Mouse (Mus musculus): ENCODE data around the gene Nol9.

The Nol9 gene

DNA sequence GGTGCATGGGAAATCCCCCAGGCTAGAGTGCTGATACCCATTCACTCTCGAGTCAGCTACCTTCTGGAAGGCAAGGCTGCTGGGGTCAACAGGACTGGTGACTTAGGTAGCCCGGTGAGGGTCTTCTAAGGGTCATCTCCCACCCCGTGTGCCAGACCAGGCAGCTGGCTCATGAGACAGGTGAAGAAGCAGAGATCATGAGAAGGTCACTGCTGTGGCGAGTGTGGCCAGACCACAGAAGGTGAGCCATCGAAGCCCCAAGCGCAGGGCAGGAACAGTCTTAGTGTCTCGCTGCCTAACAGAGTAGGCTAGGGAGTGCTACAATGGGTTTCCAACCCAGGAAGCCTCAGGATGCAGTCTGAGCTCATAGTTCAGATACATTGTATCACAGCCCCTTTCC is 45.5 kb downstream of the Nol9 start:
- in situ Hi-C loops (cut with MboI, MseI), result no loop called here

DNA sequence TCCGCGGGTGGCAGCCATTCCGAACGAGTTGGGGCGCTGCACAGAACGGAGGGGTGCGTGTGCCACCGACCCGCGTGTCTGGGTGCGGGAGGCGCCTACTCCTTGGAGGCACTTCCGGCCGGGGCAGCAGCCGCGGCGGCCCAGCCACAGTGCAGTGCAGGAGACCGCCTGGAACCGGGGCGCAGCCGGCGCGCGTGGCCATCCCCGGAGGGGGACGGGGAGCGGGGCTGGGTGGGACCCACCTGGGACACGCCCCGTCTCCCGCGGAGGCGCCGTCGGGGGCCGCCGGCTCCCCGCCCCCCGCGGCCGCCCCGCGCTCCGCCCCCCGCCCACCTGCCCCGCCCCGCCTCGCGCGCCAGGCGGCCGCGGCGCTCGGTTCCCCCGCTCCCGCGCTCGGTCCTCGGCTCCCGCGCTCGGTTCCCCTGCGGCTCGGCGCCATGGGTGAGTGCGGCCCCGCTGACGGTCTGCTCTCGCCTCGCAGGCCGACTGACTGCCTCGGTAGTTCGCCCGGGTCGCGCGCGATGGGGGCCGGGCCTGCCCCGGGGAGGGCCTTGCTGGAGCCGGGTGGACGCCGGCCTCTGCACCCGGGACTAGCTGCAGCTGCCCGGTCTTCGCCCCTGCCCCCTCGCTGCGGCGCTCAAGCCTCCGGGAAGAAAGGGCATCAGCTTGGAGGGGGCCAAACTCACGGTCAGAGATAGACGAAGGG is 47.5 kb downstream of the Nol9 start:
- in situ Hi-C loops (cut with MboI, MseI), result no loop called here

DNA sequence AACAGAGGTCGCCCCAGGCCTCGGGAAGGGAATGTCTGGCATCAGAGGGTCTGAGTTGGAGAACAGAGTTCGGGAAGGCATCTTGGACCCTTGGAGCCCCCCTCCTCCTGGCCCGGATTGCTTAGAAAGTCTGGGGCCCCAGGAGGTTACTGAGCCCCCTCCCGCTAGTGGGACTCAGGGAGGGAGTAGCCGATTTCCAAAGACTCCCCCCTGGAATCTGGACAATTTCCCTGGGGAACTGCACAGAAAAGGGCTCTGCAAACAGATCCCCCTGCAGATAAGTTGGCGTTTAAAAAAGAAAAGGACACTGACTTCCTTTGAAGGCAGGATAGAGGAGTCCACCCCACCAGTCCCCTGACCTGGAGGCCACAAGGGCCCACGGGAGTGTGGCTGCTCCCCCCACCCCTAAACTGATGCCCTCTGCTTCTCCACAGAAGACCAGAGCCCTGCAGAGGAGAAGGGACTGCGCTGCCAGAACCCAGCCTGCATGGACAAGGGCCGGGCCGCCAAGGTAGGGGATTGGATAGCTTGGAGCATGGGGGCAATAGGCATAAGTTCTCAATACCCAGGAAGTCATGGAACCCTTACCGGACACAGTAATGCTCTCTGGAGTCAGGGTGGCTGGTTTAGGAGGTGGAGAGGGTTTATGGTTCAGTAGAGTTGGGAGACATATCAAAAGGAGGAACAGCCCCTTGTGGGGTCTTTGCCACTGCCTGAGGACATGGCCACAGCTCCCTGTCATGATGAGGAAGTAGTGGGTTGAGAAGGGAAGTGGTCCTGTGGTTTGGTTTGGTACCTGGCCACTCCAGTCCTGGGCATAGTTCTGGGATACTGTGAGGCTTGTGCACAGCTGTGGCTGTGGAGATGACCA is 48.3 kb downstream of the Nol9 start:
- in situ Hi-C loops (cut with MboI, MseI), result no loop called here

DNA sequence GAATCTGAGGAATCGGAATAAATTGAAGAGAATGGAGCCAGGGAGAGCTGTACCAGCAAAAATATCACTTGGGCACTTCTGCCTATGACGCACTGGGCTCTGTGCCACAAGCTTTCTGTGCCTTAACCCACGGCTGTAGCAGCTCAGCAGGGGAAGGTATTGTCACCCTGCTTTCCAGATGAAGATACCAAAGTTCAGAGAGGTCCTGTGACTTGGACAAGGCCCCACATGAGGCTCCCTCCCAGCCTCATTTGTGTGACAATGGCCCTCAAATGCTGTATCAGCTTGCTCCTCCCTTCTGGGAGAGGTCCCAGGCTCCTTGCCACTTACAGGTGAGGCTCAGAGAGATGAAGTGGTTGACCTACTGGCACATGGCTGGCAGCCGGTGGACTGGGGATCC is 49.0 kb downstream of the Nol9 start:
- in situ Hi-C loops (cut with MboI, MseI), result no loop called here

DNA sequence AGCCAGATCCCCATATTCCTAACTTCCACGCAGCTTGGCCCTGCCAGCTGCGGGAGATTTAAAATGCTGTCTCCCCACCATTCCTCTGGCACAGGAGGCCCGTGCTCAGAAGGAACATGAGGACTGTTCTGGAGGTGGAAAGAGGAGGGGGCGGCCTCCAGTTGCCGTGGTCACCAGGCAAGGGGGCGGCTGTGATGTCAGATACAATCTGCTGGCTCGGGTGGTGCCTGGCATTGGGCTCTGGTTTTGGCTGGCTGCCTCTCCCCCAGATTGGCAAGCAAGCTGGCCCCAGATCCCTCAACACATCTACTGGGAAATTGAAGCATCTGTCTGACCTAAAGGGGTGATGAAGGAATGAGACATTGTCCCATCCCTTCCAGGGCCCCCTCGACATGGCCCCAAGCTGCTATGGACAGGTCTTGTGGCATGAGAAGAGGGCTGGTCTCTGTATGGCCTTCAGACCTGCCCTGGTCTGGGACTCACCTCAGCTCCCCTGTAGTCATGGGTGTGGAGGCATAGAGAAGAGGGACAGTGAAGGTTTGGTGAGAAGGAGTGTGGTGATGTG is 49.5 kb downstream of the Nol9 start:
- in situ Hi-C loops (cut with MboI, MseI), result no loop called here

DNA sequence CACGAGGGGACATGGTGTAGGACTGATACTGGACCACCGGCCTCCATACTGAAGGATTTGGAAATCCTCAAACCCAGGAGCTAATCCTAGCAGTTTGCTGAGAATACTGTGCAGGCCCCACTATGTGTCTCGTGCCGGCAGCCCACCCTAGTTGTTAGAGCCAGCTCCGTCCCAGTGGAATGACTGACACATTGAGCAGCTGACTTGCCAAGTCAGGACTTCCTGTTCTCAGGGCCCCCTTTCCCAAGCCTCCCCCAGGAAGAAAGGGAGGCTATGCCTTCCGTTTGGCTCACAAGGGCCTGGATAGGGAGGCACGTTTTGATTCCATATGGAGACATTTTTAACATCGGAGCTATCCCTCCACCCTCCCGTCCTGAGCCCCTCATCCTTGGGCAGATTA is 51.1 kb downstream of the Nol9 start:
- in situ Hi-C loops (cut with MboI, MseI), result no loop called here

DNA sequence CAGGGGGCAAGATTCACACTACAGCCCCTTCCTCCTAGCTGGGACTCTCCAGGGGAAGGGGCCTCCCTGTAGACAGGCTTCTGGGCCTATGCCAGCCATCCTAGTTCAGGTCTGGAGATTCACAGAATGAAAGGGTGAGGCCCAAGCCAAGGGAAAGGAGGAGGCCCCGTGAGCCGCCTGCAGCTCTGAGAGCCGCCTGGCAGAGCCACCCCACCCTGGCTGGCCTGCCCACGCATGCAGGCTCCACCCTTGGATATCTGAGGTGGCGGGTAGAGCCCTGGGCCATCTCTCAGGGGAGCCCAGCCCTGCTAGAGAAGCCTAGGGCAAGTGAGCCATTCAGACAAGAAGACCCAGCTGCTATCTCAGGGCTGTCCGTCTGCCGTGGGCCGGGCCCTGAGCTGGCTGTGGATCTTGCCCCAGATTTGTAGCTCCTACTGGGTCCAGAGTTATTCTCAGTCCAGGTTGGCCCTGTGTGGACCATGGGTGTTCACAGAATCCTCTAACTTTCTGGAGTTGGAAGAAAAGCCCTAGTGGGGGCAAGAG is 53.7 kb downstream of the Nol9 start:
- in situ Hi-C loops (cut with MboI, MseI), result no loop called here

DNA sequence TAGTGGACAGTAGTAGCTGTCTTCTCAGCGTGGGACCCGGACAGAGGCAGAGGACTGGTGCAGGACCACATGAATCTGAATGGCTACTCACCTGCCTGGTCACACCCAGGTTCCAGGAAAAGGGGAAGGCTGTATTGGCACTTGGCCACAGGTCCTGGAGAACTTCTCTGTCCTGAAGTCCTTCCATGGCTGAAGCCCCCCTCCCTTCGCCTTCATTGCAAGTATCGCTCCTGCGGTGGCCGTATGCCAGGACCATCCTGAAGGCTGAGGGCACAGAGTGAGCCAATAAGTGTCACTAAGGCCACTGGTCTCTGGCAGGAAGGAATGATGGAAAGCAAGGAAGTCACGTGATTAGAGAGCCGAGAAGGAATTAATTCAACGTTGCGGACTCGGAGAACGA is 55.1 kb downstream of the Nol9 start:
- in situ Hi-C loops (cut with MboI, MseI), result no loop called here

DNA sequence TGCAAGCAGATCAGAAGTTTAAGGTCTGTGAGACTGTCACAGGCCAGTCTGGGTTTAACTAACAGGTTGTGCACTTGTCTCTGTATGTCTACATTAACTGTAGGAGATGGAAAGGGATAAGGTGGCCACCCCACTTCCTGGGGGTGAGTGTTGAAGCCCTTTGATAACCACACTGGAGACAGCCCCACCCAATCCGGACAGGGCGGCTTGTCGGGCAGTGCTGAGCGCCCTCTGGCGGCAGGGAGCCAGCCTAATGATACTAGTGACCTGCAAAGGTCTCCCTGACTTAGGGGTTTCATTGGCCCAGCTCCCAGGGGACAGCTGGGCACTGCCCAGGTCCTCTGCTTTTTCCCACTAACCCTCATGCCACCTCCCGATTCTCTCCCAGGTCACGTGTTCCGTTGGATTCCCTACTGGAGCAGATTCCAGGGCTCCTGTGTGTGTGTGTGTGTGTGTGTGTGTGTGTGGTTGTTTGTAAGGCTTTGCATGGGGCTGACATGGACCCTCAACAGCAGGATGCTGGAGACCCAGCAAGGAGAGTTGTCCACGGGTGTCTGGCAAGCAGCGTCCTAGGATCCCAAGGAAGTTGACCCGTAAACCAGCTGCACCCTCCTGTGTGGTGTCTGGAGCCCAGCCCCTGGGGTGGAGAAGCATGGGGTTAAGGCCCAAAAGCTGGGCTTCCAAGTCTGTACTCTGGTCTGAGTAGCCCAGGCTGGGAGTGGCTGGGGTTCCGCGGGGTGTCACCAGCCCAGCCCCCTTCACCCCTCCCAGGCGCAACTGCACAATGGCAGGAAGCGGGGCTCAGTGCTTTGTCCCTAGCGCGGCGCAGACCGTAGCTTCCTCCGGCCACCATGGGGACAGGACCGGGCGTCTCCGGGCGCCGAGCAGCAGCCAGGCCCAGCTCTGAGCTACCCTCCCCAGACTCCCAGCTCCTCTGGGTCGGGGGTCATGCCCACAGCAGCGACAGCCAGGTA is 57.1 kb downstream of the Nol9 start:
- in situ Hi-C loops (cut with MboI, MseI), result no loop called here

DNA sequence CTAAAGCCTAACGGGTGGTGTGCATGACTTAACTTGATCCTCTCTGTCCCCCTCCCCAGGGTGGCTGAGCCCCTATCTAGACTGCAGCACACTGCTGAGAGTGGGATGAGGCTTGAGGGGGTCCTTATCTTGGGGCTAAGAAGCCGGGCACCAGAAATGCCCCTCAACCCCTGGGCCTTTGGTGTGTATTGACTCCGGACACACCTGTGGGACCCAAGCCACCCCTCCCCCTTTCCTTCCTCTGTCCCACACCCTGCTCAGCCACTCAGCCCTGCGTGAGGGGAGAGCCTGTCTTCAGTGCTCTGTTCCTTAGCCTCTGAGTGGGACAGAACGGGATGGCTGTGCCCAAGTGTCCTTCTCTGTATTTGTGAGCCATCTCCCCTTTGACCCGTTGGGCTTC is 57.8 kb downstream of the Nol9 start:
- in situ Hi-C loops (cut with MboI, MseI), result no loop called here

DNA sequence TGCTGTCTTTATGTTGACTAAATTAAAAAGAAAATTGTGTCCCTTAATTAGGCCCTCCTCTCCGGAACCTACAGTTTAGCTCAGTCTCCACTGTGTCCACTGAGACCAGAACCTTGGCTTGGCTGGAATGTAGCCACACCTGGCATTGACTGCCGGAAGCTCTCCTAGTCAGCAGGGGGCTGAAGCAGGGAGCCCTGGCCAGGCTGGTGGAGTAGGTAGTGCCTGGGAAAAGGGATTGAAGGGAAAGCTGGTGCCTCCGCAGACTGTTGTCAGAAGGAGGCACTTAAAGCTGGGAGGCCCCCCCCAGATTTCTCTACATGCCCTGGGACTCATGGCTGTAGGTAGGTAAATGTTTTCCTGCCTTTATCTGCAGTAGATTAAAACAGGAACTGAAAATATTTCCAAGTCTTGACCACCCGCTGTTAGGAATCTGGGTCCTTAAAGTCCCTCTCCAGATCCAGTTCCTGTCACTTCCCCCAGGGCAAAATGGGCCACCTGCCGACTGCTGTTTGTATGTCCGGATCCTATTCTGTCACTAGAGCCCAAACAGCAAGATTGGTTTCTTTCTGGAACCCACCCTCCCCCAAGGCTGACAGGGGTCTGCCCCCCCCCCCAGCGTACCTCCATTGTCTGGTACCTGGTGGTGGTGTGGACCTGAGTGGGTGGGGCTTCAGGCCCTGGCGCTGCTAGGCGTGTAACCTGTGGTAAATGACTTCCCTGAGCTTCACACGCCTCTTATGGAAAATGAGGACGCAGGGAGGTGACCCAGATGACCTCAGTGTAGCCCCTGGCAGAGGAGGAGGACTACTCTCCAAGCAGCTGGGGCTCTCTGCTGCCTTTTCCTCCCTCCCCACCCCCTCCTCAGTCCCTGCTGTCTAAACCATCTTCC is 59.0 kb downstream of the Nol9 start:
- in situ Hi-C loops (cut with MboI, MseI), result no loop called here

DNA sequence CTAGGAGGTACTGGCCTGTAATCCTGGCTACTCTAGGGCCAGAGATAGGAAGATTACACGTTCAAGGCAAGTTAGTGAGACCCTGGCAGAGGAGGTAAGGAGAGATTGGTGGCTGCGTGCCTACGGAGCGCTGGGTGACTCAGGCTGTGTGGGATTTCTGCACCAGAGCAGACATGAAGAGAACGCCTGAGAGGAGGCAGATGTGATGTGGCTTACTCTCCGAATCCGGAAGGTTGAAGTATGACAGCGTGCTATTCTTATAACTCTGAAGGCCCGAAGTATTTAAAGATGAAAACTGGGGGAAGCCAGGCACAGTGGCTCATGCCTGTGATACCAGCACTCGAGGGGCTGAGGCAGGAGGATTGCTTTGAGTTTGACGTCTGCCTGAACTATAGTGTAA is 61.4 kb downstream of the Nol9 start:
- in situ Hi-C loops (cut with MboI, MseI), result loop anchor here in 1 of 2 experiments (10.0 kb wide), 1 partner anchor 56 kb away; no protein-coding TSS in a partner anchor

DNA sequence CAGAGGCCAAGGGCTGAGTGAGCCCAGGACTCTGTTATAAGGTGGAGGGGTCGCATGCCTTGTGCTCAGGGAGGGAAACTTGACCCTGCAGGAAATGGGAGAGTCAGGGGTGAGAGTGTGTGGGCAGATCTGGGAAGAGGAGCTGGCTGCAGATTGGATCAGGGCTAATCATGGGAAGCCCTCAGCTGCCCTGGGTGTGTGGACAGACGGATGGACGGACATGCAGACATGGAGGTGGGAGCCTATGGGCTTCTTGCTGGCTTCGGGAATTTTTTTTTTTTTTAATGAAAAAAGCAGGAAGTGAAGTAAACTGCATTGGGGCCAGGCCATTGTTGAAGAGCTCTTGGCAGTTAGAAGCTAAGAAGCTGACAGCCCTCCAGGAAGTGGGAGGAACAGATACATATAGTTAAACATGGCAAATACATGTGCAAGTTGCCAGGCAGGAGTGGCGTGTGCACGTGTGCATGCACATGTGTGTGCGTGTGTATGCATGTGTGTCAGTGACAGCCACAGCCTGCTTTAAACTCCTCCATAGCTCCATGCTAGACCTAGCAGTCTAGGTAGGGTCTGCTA is 62.0 kb downstream of the Nol9 start:
- in situ Hi-C loops (cut with MboI, MseI), result loop anchor here in 1 of 2 experiments (10.0 kb wide), 1 partner anchor 56 kb away; no protein-coding TSS in a partner anchor

DNA sequence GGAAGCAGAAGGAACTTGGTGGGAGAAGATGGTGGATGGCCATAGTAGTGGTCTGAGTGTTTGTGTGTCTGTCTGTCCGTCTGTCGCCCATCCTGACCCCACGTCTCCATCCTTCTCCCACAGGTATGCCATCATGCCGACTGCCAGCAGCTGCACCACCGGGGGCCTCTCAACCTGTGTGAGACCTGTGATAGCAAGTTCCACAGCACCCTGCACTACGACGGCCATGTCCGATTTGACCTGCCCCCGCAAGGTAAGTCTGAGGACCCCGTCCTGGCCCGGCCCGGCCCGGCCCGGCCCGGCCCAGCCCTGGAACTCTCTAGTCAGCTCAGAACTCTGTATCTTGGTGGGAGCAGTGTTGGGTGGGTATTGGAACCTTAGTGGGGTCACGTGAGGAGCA is 62.8 kb downstream of the Nol9 start:
- in situ Hi-C loops (cut with MboI, MseI), result loop anchor here in 1 of 2 experiments (10.0 kb wide), 1 partner anchor 57 kb away; no protein-coding TSS in a partner anchor

DNA sequence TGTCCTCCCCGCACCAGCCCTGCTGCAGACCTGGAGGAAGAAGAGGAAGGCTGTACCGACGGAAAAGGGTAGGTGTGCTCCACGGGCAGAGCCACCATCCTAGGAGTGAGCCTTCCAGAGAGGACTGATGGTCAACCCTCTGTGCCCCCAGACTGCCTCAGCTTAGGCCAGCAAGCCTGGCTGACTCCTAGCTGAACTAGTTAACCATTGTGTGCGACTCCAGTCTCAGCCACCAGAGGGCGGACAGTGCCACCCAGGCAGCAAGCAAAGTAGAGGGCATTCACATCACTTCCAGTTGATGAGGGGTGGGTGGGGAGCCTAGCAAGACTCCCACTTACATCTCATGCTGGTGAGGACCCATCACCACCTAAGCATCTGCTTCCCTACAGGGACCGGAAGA is 63.9 kb downstream of the Nol9 start:
- in situ Hi-C loops (cut with MboI, MseI), result loop anchor here in 1 of 2 experiments (10.0 kb wide), 1 partner anchor 58 kb away; no protein-coding TSS in a partner anchor

DNA sequence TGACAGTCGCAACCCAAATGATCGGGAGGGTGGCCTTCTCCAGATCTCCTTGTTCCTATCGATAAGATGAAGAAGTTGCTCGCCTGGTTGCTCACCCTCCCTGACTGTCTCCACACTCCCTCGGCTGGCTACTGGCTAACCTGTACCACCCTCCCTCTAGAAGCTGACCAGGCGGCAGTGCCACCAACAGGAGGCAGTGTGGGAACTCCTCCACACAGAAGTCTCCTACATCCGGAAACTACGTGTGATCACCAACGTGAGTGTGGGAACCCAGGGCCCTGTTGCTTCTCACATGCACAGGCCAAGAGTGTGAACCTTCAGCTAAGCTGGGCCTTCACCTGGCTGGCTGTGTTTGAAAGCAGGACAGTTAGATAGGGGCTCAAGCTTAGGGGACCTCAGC is 67.6 kb downstream of the Nol9 start:
- in situ Hi-C loops (cut with MboI, MseI), result loop anchor here in 1 of 2 experiments (10.0 kb wide), 1 partner anchor 62 kb away; no protein-coding TSS in a partner anchor

DNA sequence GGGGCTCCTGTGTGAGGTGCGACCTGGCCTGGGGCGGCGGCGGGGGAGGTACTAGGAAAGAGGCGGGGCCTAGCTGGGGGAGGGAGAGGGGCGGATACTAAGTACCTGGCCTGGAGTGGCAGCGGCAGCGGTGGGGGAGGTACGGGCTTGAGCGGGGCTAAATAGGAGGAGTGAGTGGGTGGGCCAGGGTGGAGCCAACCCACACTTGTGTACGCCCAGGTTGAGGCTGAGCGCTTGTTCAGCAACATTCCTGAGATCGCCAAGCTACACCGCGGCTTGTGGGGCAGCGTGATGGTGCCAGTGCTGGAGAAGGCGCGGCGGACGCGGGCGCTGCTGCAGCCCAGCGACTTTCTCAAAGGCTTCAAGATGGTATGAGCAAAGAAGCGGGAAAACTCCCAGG is 68.4 kb downstream of the Nol9 start:
- in situ Hi-C loops (cut with MboI, MseI), result loop anchor here in 1 of 2 experiments (10.0 kb wide), 1 partner anchor 63 kb away; no protein-coding TSS in a partner anchor

DNA sequence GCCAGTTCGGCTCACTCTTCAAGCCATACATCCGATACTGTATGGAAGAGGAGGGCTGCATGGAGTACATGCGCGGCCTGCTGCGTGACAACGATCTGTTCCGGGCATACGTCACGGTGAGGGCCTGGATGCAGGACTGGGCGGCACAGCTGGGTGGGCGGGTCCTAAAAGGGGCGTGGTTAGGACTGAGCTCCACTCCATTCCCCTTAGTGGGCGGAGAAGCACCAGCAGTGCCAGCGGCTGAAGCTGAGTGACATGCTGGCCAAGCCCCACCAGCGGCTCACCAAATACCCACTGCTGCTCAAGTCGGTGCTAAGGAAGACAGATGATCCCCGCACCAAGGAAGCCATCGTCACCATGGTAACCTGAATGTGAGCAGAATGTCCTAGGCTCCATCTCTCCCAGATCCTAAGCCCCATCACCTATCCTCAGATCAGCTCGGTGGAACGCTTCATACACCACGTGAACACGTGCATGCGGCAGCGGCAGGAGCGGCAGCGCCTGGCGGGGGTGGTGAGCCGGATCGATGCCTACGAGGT is 68.9 kb downstream of the Nol9 start:
- in situ Hi-C loops (cut with MboI, MseI), result loop anchor here in 1 of 2 experiments (10.0 kb wide), 1 partner anchor 63 kb away; no protein-coding TSS in a partner anchor

DNA sequence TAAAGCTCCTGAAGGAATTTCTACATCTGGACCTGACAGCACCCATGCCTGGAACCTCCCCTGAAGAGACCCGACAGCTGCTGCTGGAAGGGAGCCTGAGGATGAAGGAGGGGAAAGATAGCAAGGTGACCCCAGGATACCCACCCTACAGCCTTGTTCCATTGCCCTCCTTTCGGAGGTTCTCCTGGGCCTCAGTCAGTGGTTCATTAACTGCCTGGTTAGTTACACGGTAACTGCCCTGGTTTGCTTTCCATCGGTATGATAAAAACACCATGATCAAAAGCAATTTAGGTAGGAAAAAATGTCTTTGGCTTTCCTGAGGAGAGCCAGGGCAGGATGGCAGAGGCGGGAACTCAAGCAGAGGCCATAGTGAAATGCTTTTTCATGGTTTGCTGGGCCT is 69.6 kb downstream of the Nol9 start:
- in situ Hi-C loops (cut with MboI, MseI), result loop anchor here in 1 of 2 experiments (10.0 kb wide), 1 partner anchor 64 kb away; no protein-coding TSS in a partner anchor

All from T-helper 17 cell (primary cell).